Mouse (Mus musculus) heart, postnatal 0 days (tissue): Measurements from ENCODE around the gene Dxo. TPM values are rescaled to one million over a fixed set of nuclear protein-coding genes. Genes with fewer than 3 reads are reported as not detected.
"Not testable (repeated sequence)": the region's sequence is repeated elsewhere in the genome, so short reads cannot be mapped to it uniquely, and the experiment has no call there.

Source experiments
- ATAC-seq: fragments of 200-750 bp; cut with Nextera tagmentation; 2 replicates; pipeline ENCODE4 v1.8.0; 2017; ENCODE audit warnings: low read depth, moderate number of reproducible peaks, moderate library complexity; ENCODE audit not compliant: insufficient read depth
- DNase-seq: peaks from one replicate; pipeline ENCODE4 v3.0.0-alpha.2; 2016; ENCODE audit warnings: low spot score
- H3K27ac ChIP-seq: fragments of 300-500 bp; sonication (generic); 2 replicates; pipeline ENCODE4 v1.5.1; 2014; ENCODE audit warnings: low read depth, mild to moderate bottlenecking
- H3K27me3 ChIP-seq: fragments of 300-500 bp; sonication (generic); 2 replicates; pipeline ENCODE4 v1.6.1; 2014; ENCODE audit warnings: low read length, mixed read lengths; ENCODE audit not compliant: control insufficient read depth, insufficient read depth
- H3K36me3 ChIP-seq: fragments of 300-500 bp; sonication (generic); replicated peaks from 2 replicates; pipeline ENCODE4 v1.6.1; 2014; ENCODE audit warnings: low read length, mixed read lengths; ENCODE audit not compliant: control insufficient read depth, insufficient read depth
- H3K4me1 ChIP-seq: fragments of 300-500 bp; sonication (generic); 2 replicates; pipeline ENCODE4 v1.6.1; 2014; ENCODE audit warnings: antibody characterized with exemption; ENCODE audit not compliant: control insufficient read depth, insufficient read depth
- H3K4me2 ChIP-seq: fragments of 300-500 bp; sonication (generic); 2 replicates; pipeline ENCODE4 v1.6.1; 2014; ENCODE audit warnings: low read depth, mild to moderate bottlenecking, low read length, moderate library complexity
- H3K4me3 ChIP-seq: fragments of 300-500 bp; sonication (generic); 2 replicates; pipeline ENCODE4 v1.5.1; 2014; ENCODE audit warnings: low read depth, low read length
- H3K9ac ChIP-seq: fragments of 300-500 bp; sonication (generic); replicated peaks from 2 replicates; pipeline ENCODE4 v1.6.1; 2014; ENCODE audit warnings: low read depth, low read length, mixed read lengths
- H3K9me3 ChIP-seq: fragments of 300-500 bp; sonication (generic); replicated peaks from 2 replicates; pipeline ENCODE4 v1.6.1; 2016; ENCODE audit warnings: low read length; ENCODE audit not compliant: control insufficient read depth
- CTCF ChIP-seq: IDR thresholded peaks from 2 replicates; pipeline ENCODE4 v1.5.1; 2016; ENCODE audit warnings: antibody characterized with exemption, control low read depth, low read depth
- EP300 ChIP-seq: IDR thresholded peaks from 2 replicates; pipeline ENCODE4 v1.6.1; 2016; ENCODE audit warnings: antibody characterized with exemption, low read depth
- WGBS: fragments of 180-500 bp; shearing (Covaris S2); extraction: QIAGEN DNeasy Blood & Tissue Kit; methylation state at CpG from one replicate; pipeline ENCODE4 v1.1.7; 2014; 5-methylcytosine and 5-hydroxymethylcytosine counted together
- polyA plus RNA-seq: library from polyadenylated mRNA; unstranded; fragments of >200 nt; fragmentation: Nextera tagmentation; extraction: Ambion mirVana; gene quantifications from 2 replicates; pipeline ENCODE4 v1.2.1, GENCODE M21; 2015
- total RNA-seq: library from RNA; depleted of rRNA; stranded (reverse); fragments of >200 nt; gene quantifications from 2 replicates; pipeline ENCODE4 v1.2.3, GENCODE M21; 2014; ENCODE audit warnings: low replicate concordance

Dxo gene
- total and polyA plus RNA-seq, 2 experiments from 2014 or later = 19.2 to 23.0 TPM

- DNase-seq = not testable (repeated sequence)
Measured at GRCm38 (mm10) chr17:34813747-34814146, 23.1 kb upstream of the Dxo start.

GRCm38 (mm10) chr17:34814818-34815370 lies 21.9 kb upstream of the Dxo start:
- Histone ChIP-seq H3K9me3 (no peaks in the 10 kb centered on the region), H3K27me3 (no peaks in the 10 kb centered on the region), H3K4me1 (no peaks in the 10 kb centered on the region), H3K36me3 (no peaks in the 10 kb centered on the region), H3K4me2 (no peak overlapping the region), H3K9ac (no peak overlapping the region), H3K4me3 (no peak overlapping the region), H3K27ac (no peak overlapping the region)
- TF ChIP-seq CTCF (no peak), EP300 (no peak)
- WGBS = 71% methylated on average over 7 of the region's 7 CpGs
- no peak for ATAC-seq
- no peak for DNase-seq

More at GRCm38 (mm10) chr17:34813747-34814146, 23.1 kb upstream of the Dxo start:
- not testable (repeated sequence) for H3K9me3 ChIP-seq, H3K27ac ChIP-seq, H3K36me3 ChIP-seq, H3K27me3 ChIP-seq, H3K4me1 ChIP-seq, H3K4me3 ChIP-seq, H3K9ac ChIP-seq, ATAC-seq, H3K4me2 ChIP-seq
- TF ChIP-seq CTCF = peak; percentile 45
- 59% methylated on average over 12 of the region's 12 CpGs for WGBS

GRCm38 (mm10) chr17:34830776-34831175 lies 6.0 kb upstream of the Dxo start:
- not testable (repeated sequence) for H3K27ac ChIP-seq, H3K9ac ChIP-seq, H3K4me1 ChIP-seq, DNase-seq, H3K4me2 ChIP-seq, H3K27me3 ChIP-seq, ATAC-seq, H3K4me3 ChIP-seq, H3K9me3 ChIP-seq
- WGBS = 88% methylated on average over 1 of the region's 1 CpGs
- H3K36me3 ChIP-seq = peaks cover 64% of the 10 kb centered on the region

- DNase-seq = no peak
- Histone ChIP-seq H3K27ac (peak overlapping the region; percentile 59), H3K36me3 (peaks cover 45% of the 10 kb centered on the region), H3K4me2 (peak overlapping the region; percentile 89), H3K4me1 (peaks cover 17% of the 10 kb centered on the region), H3K9ac (peak overlapping the region; percentile 56), H3K4me3 (peak overlapping the region; percentile 82), H3K9me3 (no peaks in the 10 kb centered on the region), H3K27me3 (no peaks in the 10 kb centered on the region)
- TF ChIP-seq CTCF (no peak), EP300 (no peak)
- 4% methylated on average over 48 of the region's 48 CpGs for WGBS
- ATAC-seq = peak; percentile 60
Measured at GRCm38 (mm10) chr17:34836155-34836855, 514 bp upstream of the Dxo start.

- Histone ChIP-seq H3K9ac (peak overlapping the region; percentile 56), H3K4me2 (peak overlapping the region; percentile 89), H3K9me3 (no peaks in the 10 kb centered on the region), H3K4me1 (peaks cover 17% of the 10 kb centered on the region), H3K36me3 (peaks cover 44% of the 10 kb centered on the region), H3K27me3 (no peaks in the 10 kb centered on the region), H3K4me3 (peak overlapping the region; percentile 82), H3K27ac (peak overlapping the region; percentile 59)
- WGBS = 36% methylated on average over 43 of the region's 43 CpGs
- no peak for TF ChIP-seq EP300
- TF ChIP-seq CTCF = no peak
- ATAC-seq = peak; percentile 1; the same call in 1 of the 2 replicates
- DNase-seq = no peak
Measured at GRCm38 (mm10) chr17:34837464-34838324, 875 bp downstream of the Dxo start.
